Mouse (Mus musculus) B cell, adult 2 months (primary cell): ENCODE measurements around the gene Gab2.
A peak's percentile ranks its signal among the peaks of the same experiment; 100 is the strongest.

Experiments
- DNase-seq, 2 experiments: peaks; one replicate each; pipeline ENCODE4 v3.0.0; 2022

The Gab2 gene

GRCm38 (mm10) chr7:97348318-97348717 lies 266.9 kb downstream of the Gab2 start:
- no peak for DNase-seq

GRCm38 (mm10) chr7:97348836-97349235 lies 267.4 kb downstream of the Gab2 start:
- no peak for DNase-seq

- no peak for DNase-seq
These were observed 268.1 kb downstream of the Gab2 start for GRCm38 (mm10) chr7:97349438-97349837.

GRCm38 (mm10) chr7:97350891-97351290 lies 269.5 kb downstream of the Gab2 start:
- no peak for DNase-seq

- DNase-seq: no peak
These were observed 270.6 kb downstream of the Gab2 start for GRCm38 (mm10) chr7:97351792-97352513.

- no peak for DNase-seq
These were observed 272.0 kb downstream of the Gab2 start for GRCm38 (mm10) chr7:97353356-97353755.

GRCm38 (mm10) chr7:97355068-97355841 lies 273.9 kb downstream of the Gab2 start:
- DNase-seq: peak; percentile 31 to 39

- DNase-seq: no peak
These were observed 274.9 kb downstream of the Gab2 start for GRCm38 (mm10) chr7:97356253-97356652.

GRCm38 (mm10) chr7:97356875-97357276 lies 275.5 kb downstream of the Gab2 start:
- DNase-seq: no peak

GRCm38 (mm10) chr7:97357840-97358239 lies 276.5 kb downstream of the Gab2 start:
- DNase-seq: no peak

GRCm38 (mm10) chr7:97358347-97358746 lies 277.0 kb downstream of the Gab2 start:
- no peak for DNase-seq
